Mouse (Mus musculus): ENCODE results near the gene Gm6268. TPM values are rescaled to one million over a fixed set of nuclear protein-coding genes. Genes with fewer than 3 reads are reported as not detected.

Gm6268 gene
- polyA plus RNA-seq (2014; fragmentation: Nextera tagmentation; extraction: Ambion mirVana) = not detected in 2 replicates

DNA sequence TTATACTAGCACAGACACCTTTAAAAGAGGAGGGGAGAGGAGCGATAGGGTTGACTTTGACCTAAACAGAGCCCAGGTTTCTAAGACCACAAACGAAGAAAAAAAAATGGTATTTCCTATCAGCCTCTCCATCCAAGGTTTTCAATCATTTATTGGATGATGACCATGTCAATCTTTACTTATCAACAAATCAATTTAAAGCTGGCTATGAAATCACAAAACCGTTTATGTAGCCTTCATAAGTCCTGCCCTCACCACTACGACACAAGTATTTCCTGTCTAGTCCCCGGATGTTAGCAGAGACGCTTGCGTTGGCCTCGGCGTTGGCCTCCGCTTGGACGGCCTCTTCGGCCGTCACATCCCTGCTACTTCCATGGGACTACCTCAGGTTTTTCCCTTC, at the start of gene Gm6268:
Gene Gm6268 (plus strand): TSS at position 301 of the 400 bp plus-strand sequence.
- H3K27me3 ChIP-seq (ENCODE audit: control insufficient read depth, insufficient read depth, low read length) = no peaks in the 10 kb centered on the region
- H3K4me2 ChIP-seq (ENCODE audit: low read length) = no peak within 1 kb of the TSS
- no peak within 1 kb of the TSS for H3K27ac ChIP-seq (replicated peaks; ENCODE audit: low read depth, low read length)
- ATAC-seq (ENCODE audit: low FRiP score, low TSS enrichment) = no peak
- H3K4me3 ChIP-seq (replicated peaks; ENCODE audit: low read depth, low read length) = no peak within 1 kb of the TSS
- no peaks in the 10 kb centered on the region for H3K4me1 ChIP-seq (ENCODE audit: control insufficient read depth, insufficient read depth, low read length)
- H3K36me3 ChIP-seq (ENCODE audit: control insufficient read depth, insufficient read depth, low read length) = no peaks in the 10 kb centered on the region
- no peak within 1 kb of the TSS for H3K9ac ChIP-seq (replicated peaks; ENCODE audit: low read length)
- no peaks in the 10 kb centered on the region for H3K9me3 ChIP-seq (ENCODE audit: control insufficient read depth, low read length)
- WGBS = 95% methylated on average over 13 of the region's 13 CpGs
- no peak for DNase-seq

GRCm38 (mm10) chrX:36352446-36352845, 48.6 kb upstream of the Gm6268 start:
- ATAC-seq (ENCODE audit: low FRiP score, low TSS enrichment) (no peak), DNase-seq (peak; percentile 66)
- H3K27me3 ChIP-seq (ENCODE audit: control insufficient read depth, insufficient read depth, low read length) = no peaks in the 10 kb centered on the region
- H3K36me3 ChIP-seq (ENCODE audit: control insufficient read depth, insufficient read depth, low read length) = no peaks in the 10 kb centered on the region
- WGBS = 44% methylated on average over 3 of the region's 3 CpGs
- no peak overlapping the region for H3K27ac ChIP-seq (replicated peaks; ENCODE audit: low read depth, low read length)
- no peaks in the 10 kb centered on the region for H3K9me3 ChIP-seq (ENCODE audit: control insufficient read depth, low read length)
- no peak overlapping the region for H3K4me3 ChIP-seq (replicated peaks; ENCODE audit: low read depth, low read length)
- no peak overlapping the region for H3K4me2 ChIP-seq (ENCODE audit: low read length)
- H3K9ac ChIP-seq (replicated peaks; ENCODE audit: low read length) = no peak overlapping the region
- H3K4me1 ChIP-seq (ENCODE audit: control insufficient read depth, insufficient read depth, low read length) = no peaks in the 10 kb centered on the region

GRCm38 (mm10) chrX:36385340-36385739, 15.7 kb upstream of the Gm6268 start:
- no peak overlapping the region for H3K4me2 ChIP-seq (ENCODE audit: low read length)
- no peaks in the 10 kb centered on the region for H3K36me3 ChIP-seq (ENCODE audit: control insufficient read depth, insufficient read depth, low read length)
- no peaks in the 10 kb centered on the region for H3K9me3 ChIP-seq (ENCODE audit: control insufficient read depth, low read length)
- DNase-seq = no peak
- no peaks in the 10 kb centered on the region for H3K27me3 ChIP-seq (ENCODE audit: control insufficient read depth, insufficient read depth, low read length)
- no peak overlapping the region for H3K27ac ChIP-seq (replicated peaks; ENCODE audit: low read depth, low read length)
- no peaks in the 10 kb centered on the region for H3K4me1 ChIP-seq (ENCODE audit: control insufficient read depth, insufficient read depth, low read length)
- no peak for ATAC-seq (ENCODE audit: low FRiP score, low TSS enrichment)
- H3K4me3 ChIP-seq (replicated peaks; ENCODE audit: low read depth, low read length) = no peak overlapping the region
- no peak overlapping the region for H3K9ac ChIP-seq (replicated peaks; ENCODE audit: low read length)

DNA sequence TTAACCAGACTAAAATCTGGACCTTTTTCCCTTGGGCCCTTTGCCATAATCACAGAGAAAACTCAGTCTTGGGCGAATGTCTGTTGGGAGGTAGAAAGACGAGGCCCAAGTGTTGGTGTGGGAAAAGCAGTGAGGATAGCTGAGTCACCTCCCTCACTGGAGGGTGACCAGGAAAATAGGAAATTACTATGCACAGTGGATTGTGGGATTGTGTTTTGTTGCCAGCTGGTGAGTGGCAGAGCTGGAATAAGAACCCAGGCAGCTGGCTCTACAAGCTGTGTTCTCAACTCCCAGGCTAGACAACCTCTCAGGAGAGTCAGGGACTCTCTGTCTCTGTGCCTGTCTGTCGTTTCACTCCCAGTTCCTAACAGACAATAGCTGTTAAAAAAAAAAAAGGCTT, 11.1 kb upstream of the Gm6268 start:
- no peak overlapping the region for H3K4me3 ChIP-seq (replicated peaks; ENCODE audit: low read depth, low read length)
- H3K27me3 ChIP-seq (ENCODE audit: control insufficient read depth, insufficient read depth, low read length) = no peaks in the 10 kb centered on the region
- H3K27ac ChIP-seq (replicated peaks; ENCODE audit: low read depth, low read length) = no peak overlapping the region
- H3K9me3 ChIP-seq (ENCODE audit: control insufficient read depth, low read length) = no peaks in the 10 kb centered on the region
- ATAC-seq (ENCODE audit: low FRiP score, low TSS enrichment) (no peak), DNase-seq (no peak)
- no peak overlapping the region for H3K4me2 ChIP-seq (ENCODE audit: low read length)
- no peaks in the 10 kb centered on the region for H3K4me1 ChIP-seq (ENCODE audit: control insufficient read depth, insufficient read depth, low read length)
- H3K36me3 ChIP-seq (ENCODE audit: control insufficient read depth, insufficient read depth, low read length) = no peaks in the 10 kb centered on the region
- no peak overlapping the region for H3K9ac ChIP-seq (replicated peaks; ENCODE audit: low read length)
- 52% methylated on average over 3 of the region's 3 CpGs for WGBS

GRCm38 (mm10) chrX:36390503-36390902, 10.6 kb upstream of the Gm6268 start:
- WGBS = 49% methylated on average over 2 of the region's 2 CpGs
- Histone ChIP-seq H3K9me3 (ENCODE audit: control insufficient read depth, low read length) (no peaks in the 10 kb centered on the region), H3K27me3 (ENCODE audit: control insufficient read depth, insufficient read depth, low read length) (no peaks in the 10 kb centered on the region), H3K4me1 (ENCODE audit: control insufficient read depth, insufficient read depth, low read length) (no peaks in the 10 kb centered on the region), H3K9ac (replicated peaks; ENCODE audit: low read length) (no peak overlapping the region), H3K4me3 (replicated peaks; ENCODE audit: low read depth, low read length) (no peak overlapping the region), H3K4me2 (ENCODE audit: low read length) (no peak overlapping the region), H3K36me3 (ENCODE audit: control insufficient read depth, insufficient read depth, low read length) (no peaks in the 10 kb centered on the region), H3K27ac (replicated peaks; ENCODE audit: low read depth, low read length) (no peak overlapping the region)
- ATAC-seq (ENCODE audit: low FRiP score, low TSS enrichment) = no peak
- no peak for DNase-seq

- no peak for ATAC-seq (ENCODE audit: low FRiP score, low TSS enrichment)
- no peaks in the 10 kb centered on the region for H3K27me3 ChIP-seq (ENCODE audit: control insufficient read depth, insufficient read depth, low read length)
- H3K4me3 ChIP-seq (replicated peaks; ENCODE audit: low read depth, low read length) = no peak overlapping the region
- no peaks in the 10 kb centered on the region for H3K9me3 ChIP-seq (ENCODE audit: control insufficient read depth, low read length)
- DNase-seq = no peak
- H3K27ac ChIP-seq (replicated peaks; ENCODE audit: low read depth, low read length) = no peak overlapping the region
- WGBS = 72% methylated on average over 6 of the region's 6 CpGs
- no peaks in the 10 kb centered on the region for H3K4me1 ChIP-seq (ENCODE audit: control insufficient read depth, insufficient read depth, low read length)
- H3K4me2 ChIP-seq (ENCODE audit: low read length) = no peak overlapping the region
- H3K36me3 ChIP-seq (ENCODE audit: control insufficient read depth, insufficient read depth, low read length) = no peaks in the 10 kb centered on the region
- H3K9ac ChIP-seq (replicated peaks; ENCODE audit: low read length) = no peak overlapping the region
Observed at GRCm38 (mm10) chrX:36392672-36393071, 8.4 kb upstream of the Gm6268 start.

DNA sequence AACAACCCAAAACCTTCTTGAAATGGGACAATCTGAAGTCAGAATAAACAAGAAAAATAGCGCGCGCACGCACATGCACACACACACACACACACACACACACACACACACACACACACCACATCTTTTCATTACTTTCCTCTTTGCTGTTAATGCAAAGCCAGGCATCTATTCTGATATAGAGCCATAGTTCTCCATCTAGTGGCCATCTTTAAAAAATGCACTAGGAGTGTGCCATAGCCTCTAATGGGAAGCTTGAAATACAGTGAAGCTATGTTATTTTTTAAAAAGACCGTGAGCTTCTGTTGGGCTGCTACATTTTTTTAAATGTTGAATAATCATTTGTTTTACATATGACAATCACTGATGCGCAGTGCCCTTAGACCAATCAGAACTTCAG, 7.8 kb upstream of the Gm6268 start:
- 52% methylated on average over 6 of the region's 6 CpGs for WGBS
- no peak overlapping the region for H3K27ac ChIP-seq (replicated peaks; ENCODE audit: low read depth, low read length)
- H3K4me2 ChIP-seq (ENCODE audit: low read length) = no peak overlapping the region
- ATAC-seq (ENCODE audit: low FRiP score, low TSS enrichment) (no peak), DNase-seq (peak; percentile 75)
- no peak overlapping the region for H3K9ac ChIP-seq (replicated peaks; ENCODE audit: low read length)
- no peaks in the 10 kb centered on the region for H3K9me3 ChIP-seq (ENCODE audit: control insufficient read depth, low read length)
- no peaks in the 10 kb centered on the region for H3K4me1 ChIP-seq (ENCODE audit: control insufficient read depth, insufficient read depth, low read length)
- no peak overlapping the region for H3K4me3 ChIP-seq (replicated peaks; ENCODE audit: low read depth, low read length)
- no peaks in the 10 kb centered on the region for H3K27me3 ChIP-seq (ENCODE audit: control insufficient read depth, insufficient read depth, low read length)
- no peaks in the 10 kb centered on the region for H3K36me3 ChIP-seq (ENCODE audit: control insufficient read depth, insufficient read depth, low read length)

- Histone ChIP-seq H3K4me1 (ENCODE audit: control insufficient read depth, insufficient read depth, low read length) (no peaks in the 10 kb centered on the region), H3K9ac (replicated peaks; ENCODE audit: low read length) (no peak overlapping the region), H3K36me3 (ENCODE audit: control insufficient read depth, insufficient read depth, low read length) (no peaks in the 10 kb centered on the region), H3K27me3 (ENCODE audit: control insufficient read depth, insufficient read depth, low read length) (no peaks in the 10 kb centered on the region), H3K4me2 (ENCODE audit: low read length) (no peak overlapping the region), H3K27ac (replicated peaks; ENCODE audit: low read depth, low read length) (no peak overlapping the region), H3K4me3 (replicated peaks; ENCODE audit: low read depth, low read length) (no peak overlapping the region), H3K9me3 (ENCODE audit: control insufficient read depth, low read length) (no peaks in the 10 kb centered on the region)
- no peak for ATAC-seq (ENCODE audit: low FRiP score, low TSS enrichment)
- DNase-seq = no peak
- WGBS = 62% methylated on average over 6 of the region's 6 CpGs
Observed at GRCm38 (mm10) chrX:36402316-36402715, 1.2 kb downstream of the Gm6268 start.

DNA sequence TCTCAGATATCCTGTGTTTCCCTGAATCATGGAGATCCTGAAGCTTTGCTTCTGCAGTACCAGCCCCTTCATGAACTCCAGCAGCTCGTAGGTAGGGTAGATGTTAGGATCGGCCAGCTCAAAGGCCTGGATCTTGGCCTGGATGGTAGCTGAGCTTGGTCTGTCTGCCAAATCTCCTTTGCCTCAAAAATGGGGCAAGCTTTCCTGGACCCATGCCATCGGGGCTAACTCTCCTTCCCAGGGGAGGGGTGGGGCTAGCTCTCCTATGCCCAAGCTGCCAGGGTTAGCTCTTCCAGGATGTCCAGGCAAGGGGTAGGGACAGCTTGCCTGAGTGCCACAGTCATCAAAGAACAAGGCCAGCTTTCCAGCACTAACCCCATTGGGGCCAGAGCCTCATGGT, 18.1 kb downstream of the Gm6268 start:
- H3K27me3 ChIP-seq (ENCODE audit: control insufficient read depth, insufficient read depth, low read length) = no peaks in the 10 kb centered on the region
- no peak overlapping the region for H3K27ac ChIP-seq (replicated peaks; ENCODE audit: low read depth, low read length)
- ATAC-seq (ENCODE audit: low FRiP score, low TSS enrichment) (no peak), DNase-seq (no peak)
- no peaks in the 10 kb centered on the region for H3K4me1 ChIP-seq (ENCODE audit: control insufficient read depth, insufficient read depth, low read length)
- H3K9ac ChIP-seq (replicated peaks; ENCODE audit: low read length) = no peak overlapping the region
- H3K36me3 ChIP-seq (ENCODE audit: control insufficient read depth, insufficient read depth, low read length) = no peaks in the 10 kb centered on the region
- 91% methylated on average over 3 of the region's 3 CpGs for WGBS
- no peak overlapping the region for H3K4me3 ChIP-seq (replicated peaks; ENCODE audit: low read depth, low read length)
- no peak overlapping the region for H3K4me2 ChIP-seq (ENCODE audit: low read length)
- H3K9me3 ChIP-seq (ENCODE audit: control insufficient read depth, low read length) = no peaks in the 10 kb centered on the region
